Mouse (Mus musculus) forebrain, embryonic 16.5 days (tissue): ENCODE data around the gene Rdh16f2. TPM values are rescaled to one million over a fixed set of nuclear protein-coding genes. Genes with fewer than 3 reads are reported as not detected.

Source experiments
- ATAC-seq: fragments of 200-750 bp; cut with Nextera tagmentation; 2 replicates; pipeline ENCODE4 v1.8.0; 2017; ENCODE audit warnings: mild to moderate bottlenecking, moderate library complexity
- H3K27ac ChIP-seq: fragments of 300-500 bp; sonication (generic); 2 replicates; pipeline ENCODE4 v1.5.1; 2014; ENCODE audit warnings: low read length, control low read depth
- H3K27me3 ChIP-seq: fragments of 300-500 bp; sonication (generic); replicated peaks from 2 replicates; pipeline ENCODE4 v1.6.1; 2014; ENCODE audit warnings: low read length; ENCODE audit not compliant: control insufficient read depth, insufficient read depth
- H3K36me3 ChIP-seq: fragments of 300-500 bp; sonication (generic); 2 replicates; pipeline ENCODE4 v1.6.1; 2014; ENCODE audit not compliant: control insufficient read depth, insufficient read depth
- H3K4me1 ChIP-seq: fragments of 300-500 bp; sonication (generic); replicated peaks from 2 replicates; pipeline ENCODE4 v1.6.1; 2014; ENCODE audit warnings: low read length; ENCODE audit not compliant: control insufficient read depth, insufficient read depth
- H3K4me2 ChIP-seq: fragments of 300-500 bp; sonication (generic); 2 replicates; pipeline ENCODE4 v1.6.1; 2014; ENCODE audit warnings: mild to moderate bottlenecking, low read length, control low read depth
- H3K4me3 ChIP-seq: fragments of 300-500 bp; sonication (generic); replicated peaks from 2 replicates; pipeline ENCODE4 v1.5.1; 2014; ENCODE audit warnings: mild to moderate bottlenecking, low read length, control low read depth
- H3K9ac ChIP-seq: fragments of 300-500 bp; sonication (generic); replicated peaks from 2 replicates; pipeline ENCODE4 v1.6.1; 2014; ENCODE audit warnings: low read depth, low read length, control low read depth
- H3K9me3 ChIP-seq: fragments of 300-500 bp; sonication (generic); 2 replicates; pipeline ENCODE4 v1.6.1; 2016; ENCODE audit warnings: low read length; ENCODE audit not compliant: control insufficient read depth
- WGBS: fragments of 180-500 bp; shearing (Covaris S2); extraction: QIAGEN DNeasy Blood & Tissue Kit; methylation state at CpG from one replicate; pipeline ENCODE4 v1.1.7; 2014; 5-methylcytosine and 5-hydroxymethylcytosine counted together
- polyA plus RNA-seq: library from polyadenylated mRNA; unstranded; fragments of >200 nt; fragmentation: Nextera tagmentation; extraction: Ambion mirVana; gene quantifications from 2 replicates; pipeline ENCODE4 v1.2.1, GENCODE M21; 2015

The Rdh16f2 gene
- polyA plus RNA-seq, 1 experiment from 2014 or later: not detected

- H3K9ac ChIP-seq: no peak overlapping the region
- 97% methylated on average over 1 of the region's 1 CpGs for WGBS
- no peaks in the 10 kb centered on the region for H3K9me3 ChIP-seq
- H3K4me2 ChIP-seq: no peak overlapping the region
- no peaks in the 10 kb centered on the region for H3K36me3 ChIP-seq
- H3K27me3 ChIP-seq: no peaks in the 10 kb centered on the region
- H3K4me1 ChIP-seq: peaks cover 6% of the 10 kb centered on the region; the same call in 1 of the 2 replicates
- H3K27ac ChIP-seq: no peak overlapping the region
- no peak for ATAC-seq
- H3K4me3 ChIP-seq: no peak overlapping the region
These were observed 56.0 kb downstream of the Rdh16f2 start for GRCm38 (mm10) chr10:127922241-127922640.

- ATAC-seq: no peak
- Histone ChIP-seq H3K27ac (no peak overlapping the region), H3K4me1 (peaks cover 6% of the 10 kb centered on the region; the same call in 1 of the 2 replicates), H3K9ac (no peak overlapping the region), H3K4me2 (no peak overlapping the region), H3K36me3 (no peaks in the 10 kb centered on the region), H3K27me3 (no peaks in the 10 kb centered on the region), H3K4me3 (no peak overlapping the region), H3K9me3 (no peaks in the 10 kb centered on the region)
- 88% methylated on average over 8 of the region's 8 CpGs for WGBS
These were observed 56.8 kb downstream of the Rdh16f2 start for GRCm38 (mm10) chr10:127923024-127923423.

- Histone ChIP-seq H3K4me1 (peaks cover 6% of the 10 kb centered on the region; the same call in 1 of the 2 replicates), H3K9ac (no peak overlapping the region)
- peak; percentile 18; the same call in 1 of the 2 replicates for ATAC-seq
These were observed 58.5 kb downstream of the Rdh16f2 start for GRCm38 (mm10) chr10:127924597-127925378.

More at GRCm38 (mm10) chr10:127924597-127925378, 58.5 kb downstream of the Rdh16f2 start:
- no peak overlapping the region for H3K4me2 ChIP-seq
- no peak overlapping the region for H3K27ac ChIP-seq
- H3K27me3 ChIP-seq: no peaks in the 10 kb centered on the region
- H3K4me3 ChIP-seq: no peak overlapping the region
- 66% methylated on average over 7 of the region's 7 CpGs for WGBS
- no peaks in the 10 kb centered on the region for H3K36me3 ChIP-seq
- H3K9me3 ChIP-seq: no peaks in the 10 kb centered on the region

Other genes starting within 250 kb of the Rdh16f2 start
- gene Lrp1, start 245.3 kb upstream of the Rdh16f2 start, polyA plus RNA-seq: 114 and 117 TPM in 2 replicates
- gene Stat6, start 223.5 kb upstream of the Rdh16f2 start, polyA plus RNA-seq: 4.3 and 5.1 TPM in 2 replicates
- 5.7 and 7.0 TPM in 2 replicates for gene Nemp1, start 199.6 kb upstream of the Rdh16f2 start, polyA plus RNA-seq
- gene Nab2, start 197.9 kb upstream of the Rdh16f2 start, polyA plus RNA-seq: 3.9 and 4.5 TPM in 2 replicates
- gene Myo1a, start 161.3 kb upstream of the Rdh16f2 start, polyA plus RNA-seq: 1.1 and 1.3 TPM in 2 replicates
- 6.2 and 7.6 TPM in 2 replicates for gene Tac2, start 142.0 kb upstream of the Rdh16f2 start, polyA plus RNA-seq
- 3.4 and 3.5 TPM in 2 replicates for gene Zbtb39, start 126.9 kb upstream of the Rdh16f2 start, polyA plus RNA-seq
- gene Gpr182, start 114.7 kb upstream of the Rdh16f2 start, polyA plus RNA-seq: 0.87 and 0.99 TPM in 2 replicates
- gene Rdh1, start 106.8 kb upstream of the Rdh16f2 start, polyA plus RNA-seq: not detected in 2 replicates
- not detected in 2 replicates for gene Rdh16f1, start 106.7 kb upstream of the Rdh16f2 start, polyA plus RNA-seq
- 0.32 and 0.35 TPM in 2 replicates for gene Rdh9, start 90.1 kb upstream of the Rdh16f2 start, polyA plus RNA-seq
- not detected in 2 replicates for gene Rdh16, start 65.3 kb upstream of the Rdh16f2 start, polyA plus RNA-seq
- gene Rdh19, start 16.5 kb upstream of the Rdh16f2 start, polyA plus RNA-seq: not detected in 2 replicates
- gene Rdh7, start 22.3 kb downstream of the Rdh16f2 start, polyA plus RNA-seq: not detected in 2 replicates
- gene Sdr9c7, start 32.0 kb downstream of the Rdh16f2 start, polyA plus RNA-seq: not detected in 2 replicates
- not detected in 2 replicates for gene Hsd17b6, start 141.1 kb downstream of the Rdh16f2 start, polyA plus RNA-seq
- gene Prim1, start 148.7 kb downstream of the Rdh16f2 start, polyA plus RNA-seq: 57.8 and 59.8 TPM in 2 replicates
- gene Naca, start 169.1 kb downstream of the Rdh16f2 start, polyA plus RNA-seq: 545 and 574 TPM in 2 replicates
- 395 and 436 TPM in 2 replicates for gene Ptges3, start 192.5 kb downstream of the Rdh16f2 start, polyA plus RNA-seq
- 2,097 and 2,145 TPM in 2 replicates for gene Atp5b, start 216.8 kb downstream of the Rdh16f2 start, polyA plus RNA-seq
- 8.4 and 10.0 TPM in 2 replicates for gene Baz2a, start 225.1 kb downstream of the Rdh16f2 start, polyA plus RNA-seq